Mouse (Mus musculus) adrenal gland (tissue): ENCODE data around the gene Dynlt1a.
"Not testable (repeated sequence)": the region's sequence is repeated elsewhere in the genome, so short reads cannot be mapped to it uniquely, and the experiment has no call there.

Experiments used
- intact Hi-C: fragments of 180-260 bp; cut with DNase I; formaldehyde crosslinking; loops from one replicate; pipeline ENCODE4 v1.15.1; 2025
- long read RNA-seq, 2 experiments: library from polyadenylated mRNA; unstranded; transcript quantifications; one replicate each; pipeline ENCODE4 v2.0.0; 2020; ENCODE audit warnings: borderline replicate concordance in 1 of 2; ENCODE audit not compliant: insufficient replicate concordance in 1 of 2

The Dynlt1a gene
- long read RNA-seq, experiment 1, partial matches to known transcripts, result 0 of 6 reads
- long read RNA-seq, experiment 1, other reads (novel, unspliced or antisense), result 4 of 6 reads
- long read RNA-seq, experiment 2, partial matches to known transcripts, result 0 of 8 reads
- long read RNA-seq, experiment 2, other reads (novel, unspliced or antisense), result 5 of 8 reads

GRCm38 (mm10) chr17:6317339-6317985, at the start of gene Dynlt1a:
Gene Dynlt1a, minus strand, starts transcription at chr17:6317500.
- intact Hi-C loops, result not testable (repeated sequence)

DNA sequence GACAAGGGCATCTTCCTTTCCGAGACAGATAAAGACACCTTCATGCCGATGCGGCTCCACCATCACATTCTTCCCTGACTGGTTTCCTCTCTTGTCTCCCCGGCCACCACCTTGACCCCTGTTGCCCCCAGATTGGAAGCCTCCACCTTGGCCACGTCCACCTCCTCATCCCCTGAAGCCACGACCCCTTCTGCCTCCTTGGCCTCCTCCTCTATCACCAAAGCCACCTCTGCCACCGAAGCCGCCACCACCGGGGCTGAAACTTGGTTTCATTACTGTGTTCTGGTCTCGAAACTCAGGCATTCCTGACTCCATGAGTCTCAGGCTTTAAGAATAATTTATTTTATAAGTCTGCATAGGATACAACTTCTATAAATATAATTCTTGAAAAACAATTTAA, 38.0 kb upstream of the Dynlt1a start:
- intact Hi-C loops, result not testable (repeated sequence)

DNA sequence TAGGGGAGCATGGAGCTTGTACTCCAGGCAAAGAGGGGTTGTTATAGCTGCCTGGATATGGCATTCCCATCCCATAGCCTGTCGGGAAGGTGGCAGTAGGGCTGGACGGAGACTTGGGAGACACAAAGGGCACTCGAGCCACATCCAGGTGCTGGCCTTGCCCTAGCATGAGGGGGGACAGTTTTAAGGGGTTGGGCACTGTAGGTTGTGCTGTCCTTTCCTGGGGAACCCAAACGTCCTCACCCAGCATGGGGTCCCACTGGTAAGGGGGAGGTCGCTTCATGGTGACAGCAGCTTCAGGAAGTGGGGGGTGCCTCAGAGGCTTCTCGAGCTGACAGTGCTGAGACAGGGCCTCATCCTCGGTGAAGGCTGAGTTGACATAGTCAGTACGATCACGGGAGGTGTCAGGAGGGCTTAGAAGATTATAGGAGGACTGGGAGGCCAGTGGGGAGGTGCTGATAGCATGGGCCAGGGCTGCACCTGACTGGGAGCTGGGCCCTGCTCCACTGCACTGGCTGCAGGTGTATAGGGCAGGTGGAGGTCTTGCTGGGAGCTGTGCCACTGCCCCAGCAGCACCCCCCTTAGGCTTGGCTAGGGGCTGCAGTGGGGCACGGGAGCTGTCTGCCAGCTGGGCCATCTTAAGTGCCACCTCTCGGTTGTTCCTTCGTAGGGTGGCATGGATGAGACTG, 25.4 kb upstream of the Dynlt1a start:
- intact Hi-C loops, result not testable (repeated sequence)

DNA sequence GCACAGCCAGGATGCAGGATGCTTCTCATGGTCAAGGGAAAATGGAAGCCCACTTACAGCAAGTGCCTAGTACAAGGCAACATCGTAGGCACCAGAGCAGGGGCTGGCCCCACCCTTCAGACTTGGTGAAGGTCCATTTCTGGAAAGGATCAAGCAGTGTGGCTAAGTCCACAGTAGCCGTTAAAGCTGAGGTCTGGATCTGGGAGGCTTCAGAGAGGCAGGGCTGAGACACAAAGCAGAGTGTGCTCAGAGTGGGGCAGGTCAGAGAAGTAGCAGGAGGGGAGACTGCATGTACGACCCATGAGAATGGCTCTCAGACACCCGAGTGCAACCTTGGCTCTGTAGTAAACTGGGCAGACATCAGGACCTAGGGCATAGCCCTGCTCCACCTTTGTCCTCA, 11.7 kb upstream of the Dynlt1a start:
- intact Hi-C loops, result not testable (repeated sequence)

GRCm38 (mm10) chr17:6327554-6327953, 10.3 kb upstream of the Dynlt1a start:
- intact Hi-C loops, result not testable (repeated sequence)

DNA sequence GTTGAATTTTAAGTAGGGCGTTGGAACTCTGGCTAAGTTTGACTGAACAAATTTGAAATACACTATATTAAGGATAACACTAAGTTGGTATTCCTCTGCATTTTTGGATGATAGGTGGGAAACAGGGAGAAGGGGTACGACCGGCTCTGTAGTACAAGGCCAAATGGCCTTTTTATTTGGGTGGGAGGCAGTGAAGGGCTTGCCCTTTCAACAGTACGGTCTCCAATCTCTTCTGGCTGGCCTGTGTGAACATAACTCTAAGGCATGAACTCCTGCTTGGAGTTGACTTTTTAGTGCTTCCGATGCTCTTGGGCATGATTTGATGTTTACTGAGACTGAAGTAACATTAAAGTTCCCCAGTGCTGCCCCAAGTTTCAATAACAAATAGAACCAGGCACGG, 8.2 kb upstream of the Dynlt1a start:
- intact Hi-C loops, result not testable (repeated sequence)

DNA sequence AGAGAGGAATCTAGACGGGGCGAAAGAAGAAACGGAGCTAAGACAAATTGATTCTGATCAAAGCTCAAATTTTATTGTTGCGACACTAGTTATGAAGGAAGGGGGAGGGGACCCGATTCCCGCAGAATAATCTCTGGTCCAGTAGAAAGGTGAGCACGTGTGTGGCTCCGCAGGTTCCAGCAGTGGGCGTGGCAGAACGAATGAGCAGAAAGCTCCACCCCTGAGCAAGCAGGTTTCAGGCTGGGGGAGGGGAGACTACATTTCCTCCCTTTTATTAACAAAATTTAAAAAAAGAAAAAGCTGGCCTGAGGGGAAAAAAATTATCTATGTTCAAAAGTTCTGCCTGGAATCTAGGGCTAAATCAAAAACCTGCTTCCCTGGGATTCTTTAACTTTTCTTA, 7.7 kb upstream of the Dynlt1a start:
- intact Hi-C loops, result not testable (repeated sequence)

- intact Hi-C loops, result not testable (repeated sequence)
Observed at GRCm38 (mm10) chr17:6321778-6322101, 4.4 kb upstream of the Dynlt1a start.

- intact Hi-C loops, result not testable (repeated sequence)
Observed at GRCm38 (mm10) chr17:6321081-6321777, 3.9 kb upstream of the Dynlt1a start.

GRCm38 (mm10) chr17:6316379-6317126, 747 bp downstream of the Dynlt1a start:
- intact Hi-C loops, result not testable (repeated sequence)

- intact Hi-C loops, result not testable (repeated sequence)
Observed at GRCm38 (mm10) chr17:6315706-6316105, 1.6 kb downstream of the Dynlt1a start.

GRCm38 (mm10) chr17:6314493-6314892, 2.8 kb downstream of the Dynlt1a start:
- intact Hi-C loops, result not testable (repeated sequence)

GRCm38 (mm10) chr17:6312755-6313154, 4.5 kb downstream of the Dynlt1a start:
- intact Hi-C loops, result not testable (repeated sequence)

DNA sequence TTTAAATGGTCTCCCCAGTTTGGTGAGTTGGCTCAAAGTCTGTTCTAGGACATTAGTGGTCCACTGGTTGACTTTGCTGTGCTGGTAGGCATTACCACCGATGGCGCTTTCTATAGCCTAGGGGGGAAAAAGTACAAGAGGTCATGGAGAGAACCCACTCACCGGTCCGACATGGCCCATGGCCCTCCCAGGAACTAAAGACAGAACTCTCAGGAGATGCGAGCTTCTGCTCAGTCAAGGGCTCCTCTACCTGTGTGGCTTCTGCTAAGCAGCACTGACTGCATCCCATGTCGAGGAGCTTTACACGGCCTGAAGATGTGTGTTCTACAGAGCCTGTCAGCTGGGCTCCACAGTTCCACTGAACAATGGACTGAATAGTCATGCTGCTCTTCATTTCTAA, 5.6 kb downstream of the Dynlt1a start:
- intact Hi-C loops, result not testable (repeated sequence)

- intact Hi-C loops, result not testable (repeated sequence)
Observed at GRCm38 (mm10) chr17:6306503-6306902, 10.8 kb downstream of the Dynlt1a start.

DNA sequence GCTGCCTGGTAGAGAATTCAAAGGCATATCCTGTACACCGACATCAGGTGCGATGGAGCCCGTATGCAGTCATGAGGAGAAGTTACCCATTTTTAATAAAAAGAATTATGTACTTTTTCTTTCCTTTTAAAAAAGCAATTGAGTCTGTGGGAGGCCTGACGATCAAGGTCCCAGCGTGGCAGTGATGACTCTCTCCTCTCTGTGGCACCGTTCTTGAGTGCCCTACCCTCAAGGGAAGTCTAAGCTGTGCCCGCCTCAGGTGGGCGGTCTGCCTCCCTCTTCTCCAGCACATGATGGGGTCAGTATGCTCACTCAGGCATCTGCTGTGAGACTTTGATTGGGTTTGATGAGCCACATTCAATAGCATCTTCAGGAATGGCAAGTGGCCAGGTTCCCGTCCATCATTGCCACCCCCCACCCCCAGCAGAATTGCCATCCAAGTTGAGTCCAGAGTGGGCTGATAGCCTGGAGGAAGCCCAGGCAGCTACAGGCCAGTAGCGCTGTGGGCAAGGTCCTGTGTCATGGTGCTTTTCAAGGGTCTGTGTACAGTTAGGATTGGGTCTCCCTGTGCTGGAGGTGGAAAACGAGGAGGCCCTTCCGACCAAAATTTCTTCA, 11.5 kb downstream of the Dynlt1a start:
- intact Hi-C loops, result not testable (repeated sequence)

DNA sequence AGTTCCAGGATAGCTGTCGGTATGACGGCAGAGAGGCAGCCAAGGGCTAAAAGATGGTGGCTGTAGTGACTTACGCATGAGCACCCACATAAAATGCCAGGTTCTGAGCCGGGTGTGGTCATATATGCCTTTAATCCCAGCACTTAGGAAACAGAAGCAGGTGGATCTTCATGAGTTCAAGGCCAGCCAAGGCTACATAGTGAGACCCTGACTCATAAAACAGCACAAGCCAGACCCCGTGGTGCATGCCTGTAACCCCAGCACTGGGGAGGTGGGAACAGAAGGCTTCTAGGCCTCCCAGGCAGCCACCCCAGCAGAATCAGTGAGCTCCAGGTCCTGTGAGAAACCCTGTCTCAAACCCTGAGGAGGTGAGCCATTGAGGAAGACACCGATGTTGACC, 12.4 kb downstream of the Dynlt1a start:
- intact Hi-C loops, result not testable (repeated sequence)

GRCm38 (mm10) chr17:6300190-6300863, 17.0 kb downstream of the Dynlt1a start:
- intact Hi-C loops, result not testable (repeated sequence)

- intact Hi-C loops, result not testable (repeated sequence)
Observed at GRCm38 (mm10) chr17:6297060-6297795, 20.1 kb downstream of the Dynlt1a start.

DNA sequence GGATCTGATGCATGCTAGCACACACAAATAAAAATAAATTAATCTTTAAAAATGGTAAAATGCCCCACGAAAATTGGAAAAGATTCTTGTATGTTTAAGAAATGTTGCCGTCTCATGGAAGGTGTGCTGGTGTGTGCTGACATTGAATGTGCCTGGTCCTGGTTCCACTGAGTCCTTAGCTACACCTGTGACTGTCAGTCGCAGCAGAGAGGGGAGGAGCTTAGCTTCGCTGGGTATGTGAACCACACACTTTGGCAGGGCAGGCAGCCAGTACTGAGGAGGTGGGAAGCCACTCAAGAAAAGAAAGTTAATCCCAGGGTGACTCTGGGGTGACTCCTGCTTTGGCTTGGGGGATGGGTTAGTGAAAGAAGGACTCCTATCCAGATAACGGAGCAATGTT, 23.4 kb downstream of the Dynlt1a start:
- intact Hi-C loops, result not testable (repeated sequence)
